Mouse (Mus musculus) induced T-regulatory cell, adult 2 months (primary cell): Measurements from ENCODE around the gene Gpr146.

Source experiments
- DNase-seq: peaks from one replicate; pipeline ENCODE4 v3.0.0-alpha.2; 2012; ENCODE audit warnings: low read depth

The Gpr146 gene

DNA sequence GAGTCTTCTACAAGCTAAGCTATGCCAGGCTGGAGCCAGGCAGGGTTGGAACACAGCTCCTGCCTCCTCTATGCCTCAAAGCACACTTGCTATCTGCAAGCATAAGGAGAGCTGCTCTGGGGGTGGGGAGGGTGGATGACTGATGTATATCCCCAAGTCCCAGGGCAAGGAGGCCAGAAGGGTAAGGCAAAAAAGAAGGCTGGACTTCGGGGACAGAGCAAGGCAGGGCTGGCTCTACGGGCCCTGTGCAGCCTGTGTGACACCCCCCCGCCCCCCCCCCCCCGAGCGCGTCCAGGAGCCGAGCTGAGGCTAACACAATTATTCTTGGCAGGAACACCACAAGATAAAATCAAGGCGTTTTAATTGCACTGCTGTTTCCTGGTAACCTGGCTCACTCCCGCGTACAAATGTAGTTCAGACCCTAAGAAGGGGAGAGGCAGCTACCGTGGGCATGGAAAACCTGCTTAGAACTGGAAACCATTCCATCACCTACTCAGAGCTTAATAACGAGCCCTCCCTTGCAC lies 52.4 kb downstream of the Gpr146 start:
- DNase-seq, result no peak

GRCm38 (mm10) chr5:139432333-139432732 lies 54.8 kb downstream of the Gpr146 start:
- no peak for DNase-seq

DNA sequence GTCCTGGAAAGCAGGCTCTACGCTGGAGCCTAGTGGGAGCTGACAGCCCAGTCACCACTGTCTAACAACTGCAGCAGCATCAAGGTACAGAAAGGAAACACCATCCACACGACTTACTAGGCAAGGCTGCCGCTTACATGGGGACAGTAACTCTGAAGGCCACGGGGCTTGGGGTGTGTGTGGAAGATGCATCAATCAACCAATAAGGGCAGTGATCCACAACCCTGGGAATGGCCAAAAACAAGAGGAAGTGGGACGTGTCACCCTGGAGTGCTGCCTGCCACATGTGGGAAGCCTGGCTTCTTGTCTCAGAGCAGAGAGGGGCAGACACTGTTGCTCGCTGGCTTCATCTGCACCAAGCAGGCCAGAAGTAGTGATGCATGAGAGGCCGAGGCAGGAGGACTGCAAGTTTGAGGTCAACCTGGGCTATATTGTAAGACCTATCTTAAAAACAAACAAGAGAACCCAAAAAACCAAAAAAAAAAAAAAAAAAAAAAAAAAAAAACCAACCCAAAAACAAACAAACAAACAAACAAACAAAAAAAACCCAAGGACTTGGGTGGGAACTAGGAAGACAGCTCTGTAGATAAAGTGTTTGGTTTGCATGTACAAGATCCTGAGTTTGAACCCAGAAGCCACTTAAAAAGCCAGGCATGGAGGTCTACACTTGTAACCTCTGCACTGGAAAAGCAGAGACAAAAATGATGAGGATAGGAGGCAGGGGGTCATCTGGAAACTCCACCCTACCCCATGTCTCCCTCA lies 55.4 kb downstream of the Gpr146 start:
- no peak for DNase-seq

GRCm38 (mm10) chr5:139433842-139434568 lies 56.5 kb downstream of the Gpr146 start:
- no peak for DNase-seq

GRCm38 (mm10) chr5:139434940-139435339 lies 57.4 kb downstream of the Gpr146 start:
- no peak for DNase-seq

GRCm38 (mm10) chr5:139437769-139438168 lies 60.3 kb downstream of the Gpr146 start:
- DNase-seq, result no peak

- no peak for DNase-seq
Measured at GRCm38 (mm10) chr5:139438440-139438839, 60.9 kb downstream of the Gpr146 start.

DNA sequence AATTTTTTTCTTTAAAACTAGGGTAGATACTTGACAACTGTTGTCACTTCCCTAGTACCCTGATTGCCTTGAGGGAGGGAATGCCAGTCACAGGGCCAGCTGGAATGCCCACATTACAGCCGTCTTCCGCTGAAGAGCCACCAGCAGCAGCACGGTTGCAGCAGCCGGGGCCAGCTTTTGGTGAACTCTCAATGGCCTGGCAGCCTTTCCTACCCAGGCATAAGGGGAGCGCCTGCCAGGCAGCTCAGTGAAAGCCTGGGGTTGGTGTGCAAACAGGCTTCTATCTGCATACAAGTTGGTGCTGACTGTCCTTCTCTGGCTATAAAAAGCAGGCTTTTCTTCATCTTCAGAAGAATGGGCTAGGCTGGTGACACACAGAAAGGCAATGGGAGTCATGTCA lies 63.0 kb downstream of the Gpr146 start:
- no peak for DNase-seq

- no peak for DNase-seq
Measured at GRCm38 (mm10) chr5:139440926-139441725, 63.6 kb downstream of the Gpr146 start.

DNA sequence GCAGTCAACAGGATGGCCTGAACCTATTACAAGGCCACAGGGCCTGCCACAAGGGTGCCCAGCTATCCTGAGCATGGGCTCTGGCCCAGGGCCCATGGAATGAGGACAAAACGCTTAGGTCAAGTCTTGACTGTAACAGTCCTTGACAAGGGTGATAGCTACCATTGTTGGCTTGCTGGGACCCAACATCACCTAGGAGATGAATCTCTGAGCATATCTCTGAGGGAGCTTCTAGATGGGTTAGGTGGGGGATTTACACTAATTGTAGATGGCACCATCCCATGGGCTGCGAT lies 64.2 kb downstream of the Gpr146 start:
- DNase-seq, result no peak

DNA sequence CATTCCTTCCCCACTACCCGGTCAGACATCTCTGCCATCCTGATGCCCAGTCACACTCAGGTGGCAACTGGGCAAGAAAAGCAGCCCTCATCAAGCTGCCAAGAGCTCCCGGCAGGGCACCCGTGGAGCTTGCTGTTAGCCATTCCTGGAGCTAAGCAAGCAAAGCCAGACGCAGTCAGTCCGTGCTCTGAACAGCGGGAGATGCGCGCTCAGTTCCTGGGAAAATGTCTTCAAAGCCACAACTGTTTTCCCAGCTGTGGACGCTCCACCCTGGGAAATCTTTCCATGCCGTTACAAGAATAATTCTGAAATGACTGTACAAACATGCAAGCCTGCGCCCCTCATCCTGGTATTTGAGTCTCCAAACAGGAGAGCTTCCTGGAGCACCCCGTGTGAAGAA lies 64.9 kb downstream of the Gpr146 start:
- DNase-seq, result no peak

GRCm38 (mm10) chr5:139442962-139443361 lies 65.5 kb downstream of the Gpr146 start:
- DNase-seq, result no peak

DNA sequence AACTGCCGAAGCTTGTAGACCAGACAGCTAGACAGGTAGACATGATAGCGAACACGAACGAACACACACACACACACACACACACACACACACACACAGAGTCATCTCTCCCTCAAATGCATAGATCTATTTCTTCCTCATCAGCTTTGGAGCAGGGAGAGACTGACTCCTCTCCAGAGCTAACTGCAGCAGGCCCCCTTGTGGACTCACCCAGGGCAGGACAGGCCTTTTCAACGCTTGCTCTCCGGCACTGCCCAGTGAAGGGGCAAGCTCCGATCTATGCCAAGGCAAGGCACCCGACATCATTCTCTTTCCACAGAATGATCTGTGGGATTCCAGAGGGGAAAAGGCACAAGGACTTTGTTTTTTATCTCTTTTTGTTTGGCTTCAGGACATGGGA lies 67.8 kb downstream of the Gpr146 start:
- no peak for DNase-seq
